Mouse (Mus musculus): ENCODE measurements at regions not wholly inside any gene's neighbourhood (a gene's known extent, or its start where the extent isn't known, plus 50 kb on each side); places are given as distances from the start of the nearest gene placed in this dataset.

DNA sequence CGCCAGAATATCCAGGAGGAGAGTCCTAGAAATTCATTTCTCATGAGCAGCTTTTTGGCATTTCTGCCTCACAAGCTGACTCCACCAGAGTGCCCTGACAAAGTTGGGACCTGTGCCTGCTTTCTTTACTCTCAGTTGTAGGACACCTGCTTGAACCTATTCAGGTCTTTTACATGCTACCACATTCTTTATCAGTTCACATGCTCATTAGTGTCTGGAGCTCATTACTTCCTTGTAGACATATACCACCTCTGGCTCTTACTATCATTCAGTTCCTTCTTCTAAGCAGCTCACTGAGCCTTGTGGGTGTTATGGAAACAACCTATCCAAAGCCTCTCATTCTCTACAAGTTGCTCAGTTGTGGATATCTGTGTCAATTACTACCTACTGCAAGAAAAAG, 363.4 kb upstream of the Gm5150 start:
- DNase-seq (ENCODE audit: extremely low spot score in 1 of 2, low spot score in 1 of 2): no peak

DNA sequence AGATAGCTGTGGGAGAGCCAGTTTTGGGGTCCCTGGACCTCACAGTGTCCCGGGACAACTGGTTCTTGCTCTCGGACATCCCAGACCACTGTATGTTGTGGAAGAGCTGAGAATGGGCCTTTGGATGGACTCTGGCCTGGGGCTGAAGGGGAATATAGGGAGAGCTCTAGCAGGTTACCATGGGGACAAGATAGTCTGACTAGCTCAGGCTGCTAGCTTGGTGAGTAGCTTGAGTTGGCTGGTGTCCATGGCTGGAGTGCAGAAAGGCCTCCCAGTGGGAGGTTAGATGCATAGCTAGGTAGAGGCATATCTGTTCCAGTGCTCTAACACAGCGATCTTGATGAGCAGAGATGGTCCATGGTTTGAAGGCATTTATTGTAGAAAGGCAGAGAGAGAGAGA, 356.9 kb upstream of the Gm5150 start:
- DNase-seq (ENCODE audit: extremely low spot score in 1 of 2, low spot score in 1 of 2): no peak

DNA sequence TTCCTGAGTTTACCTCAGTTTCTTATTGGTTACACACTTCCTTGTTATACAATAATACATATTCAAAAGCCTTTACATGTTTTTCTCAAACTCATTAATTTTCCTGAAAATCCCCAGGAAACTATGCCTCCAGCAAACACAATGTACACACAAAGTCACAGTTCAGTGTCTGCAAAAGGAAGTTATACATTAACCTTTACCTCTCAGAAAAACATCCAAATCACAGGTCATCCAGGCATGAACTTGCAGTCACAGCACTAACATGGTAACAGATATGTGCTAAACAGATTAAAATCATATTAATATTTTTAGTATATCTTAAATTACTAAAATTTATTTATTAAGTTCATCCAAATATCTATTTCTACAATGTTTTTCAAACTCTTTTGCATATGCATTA, 352.8 kb upstream of the Gm5150 start:
- DNase-seq (ENCODE audit: extremely low spot score in 1 of 2, low spot score in 1 of 2): no peak

DNA sequence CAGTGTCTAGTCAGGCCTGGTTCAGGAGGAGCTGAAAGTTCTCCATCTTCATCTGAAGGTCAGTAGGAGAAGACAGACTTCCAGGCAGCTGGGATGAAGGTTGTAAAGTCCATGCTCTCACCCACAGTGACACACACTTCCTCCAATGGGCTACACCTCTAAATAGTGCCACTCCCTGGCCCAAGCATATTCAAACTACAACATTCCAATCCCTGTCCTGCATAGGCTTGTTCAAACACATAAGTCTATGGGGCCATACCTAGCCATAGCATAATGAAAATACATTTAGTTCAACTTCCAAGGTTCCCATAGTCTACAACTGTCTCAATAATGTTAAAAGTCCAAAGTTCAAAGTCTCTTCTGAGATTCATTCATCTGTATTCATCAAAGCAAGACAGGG, 324.5 kb upstream of the Gm5150 start:
- no peak for DNase-seq (ENCODE audit: extremely low spot score in 1 of 2, low spot score in 1 of 2)

DNA sequence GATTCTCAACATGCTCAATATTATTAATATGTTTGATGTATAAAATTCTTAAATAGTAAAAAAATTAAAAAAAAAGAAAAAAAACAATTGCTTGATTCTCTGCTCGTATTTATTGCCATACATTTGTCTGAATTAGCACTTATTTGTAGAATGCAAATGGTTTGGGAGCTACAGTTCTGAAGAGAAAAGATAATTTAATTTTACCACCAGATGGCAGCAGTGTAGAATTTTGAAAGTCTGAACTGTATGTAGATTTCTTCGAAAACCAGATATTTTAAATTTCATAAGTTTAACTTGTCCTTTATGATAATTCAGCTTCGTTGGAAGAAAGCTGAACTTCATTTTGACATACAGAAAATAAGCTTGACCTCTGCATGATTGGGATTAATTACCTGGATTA, 304.6 kb upstream of the Gm5150 start:
- peak in 1 of 2 experiments; percentile 58 for DNase-seq (ENCODE audit: extremely low spot score in 1 of 2, low spot score in 1 of 2)

DNA sequence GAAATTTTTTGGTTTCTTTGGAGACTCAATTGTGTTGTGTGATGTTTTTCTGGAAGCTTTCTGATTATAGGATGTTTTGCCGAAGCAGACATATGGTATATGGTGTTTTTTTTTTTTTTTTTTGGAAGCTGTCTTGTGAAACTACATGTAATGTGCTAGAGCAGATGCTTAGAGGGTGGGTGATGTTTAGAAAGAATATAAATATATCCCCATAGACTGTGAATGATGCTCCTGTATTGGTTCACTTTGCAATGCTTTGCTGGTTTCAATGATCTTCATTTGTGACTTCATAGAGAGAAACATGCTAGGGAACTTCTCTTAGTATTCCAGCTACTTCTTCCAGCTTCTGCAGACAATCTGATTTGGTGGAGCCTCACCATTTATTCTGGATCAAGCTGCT, 271.2 kb upstream of the Gm5150 start:
- DNase-seq (ENCODE audit: extremely low spot score in 1 of 2, low spot score in 1 of 2): peak; percentile 4 to 50
